Mouse (Mus musculus) lung, embryonic 16.5 days (tissue): ENCODE measurements around the gene Hist2h2ac. TPM values are rescaled to one million over a fixed set of nuclear protein-coding genes. Genes with fewer than 3 reads are reported as not detected.

Experiments used
- ATAC-seq: fragments of 200-750 bp; cut with Nextera tagmentation; 2 replicates; pipeline ENCODE4 v1.8.0; 2017; ENCODE audit warnings: low read depth, mild to moderate bottlenecking, moderate library complexity
- H3K27ac ChIP-seq: fragments of 300-500 bp; sonication (generic); 2 replicates; pipeline ENCODE4 v1.5.1; 2014; ENCODE audit warnings: mild to moderate bottlenecking, control low read depth, low read length
- H3K27me3 ChIP-seq: fragments of 300-500 bp; sonication (generic); 2 replicates; pipeline ENCODE4 v1.6.1; 2014; ENCODE audit warnings: low read depth, low read length, mixed read lengths; ENCODE audit not compliant: control insufficient read depth, insufficient read depth
- H3K36me3 ChIP-seq: fragments of 300-500 bp; sonication (generic); 2 replicates; pipeline ENCODE4 v1.6.1; 2014; ENCODE audit warnings: low read length; ENCODE audit not compliant: control insufficient read depth, insufficient read depth
- H3K4me1 ChIP-seq: fragments of 300-500 bp; sonication (generic); replicated peaks from 2 replicates; pipeline ENCODE4 v1.6.1; 2014; ENCODE audit warnings: low read length, mixed read lengths; ENCODE audit not compliant: control insufficient read depth, insufficient read depth
- H3K4me2 ChIP-seq: fragments of 300-500 bp; sonication (generic); 2 replicates; pipeline ENCODE4 v1.6.1; 2014; ENCODE audit warnings: low read depth, low read length, control low read depth
- H3K4me3 ChIP-seq: fragments of 300-500 bp; sonication (generic); 2 replicates; pipeline ENCODE4 v1.5.1; 2014; ENCODE audit warnings: mild to moderate bottlenecking, low read length, control low read depth
- H3K9ac ChIP-seq: fragments of 300-500 bp; sonication (generic); 2 replicates; pipeline ENCODE4 v1.6.1; 2014; ENCODE audit warnings: low read length, control low read depth
- H3K9me3 ChIP-seq: fragments of 300-500 bp; sonication (generic); 2 replicates; pipeline ENCODE4 v1.6.1; 2016; ENCODE audit warnings: low read length; ENCODE audit not compliant: control insufficient read depth
- WGBS: fragments of 180-500 bp; shearing (Covaris S2); extraction: QIAGEN DNeasy Blood & Tissue Kit; methylation state at CpG from one replicate; pipeline ENCODE4 v1.1.7; 2014; 5-methylcytosine and 5-hydroxymethylcytosine counted together
- polyA plus RNA-seq: library from polyadenylated mRNA; unstranded; fragments of >200 nt; fragmentation: Nextera tagmentation; extraction: Ambion mirVana; gene quantifications from 2 replicates; pipeline ENCODE4 v1.2.1, GENCODE M21; 2015

The Hist2h2ac gene
- polyA plus RNA-seq, 1 experiment from 2014 or later: 9.0 TPM

- Histone ChIP-seq H3K4me2 (no peak overlapping the region), H3K27me3 (no peaks in the 10 kb centered on the region), H3K9ac (no peak overlapping the region), H3K4me3 (no peak overlapping the region), H3K36me3 (no peaks in the 10 kb centered on the region), H3K4me1 (peaks cover 18% of the 10 kb centered on the region), H3K9me3 (no peaks in the 10 kb centered on the region), H3K27ac (no peak overlapping the region)
- ATAC-seq: no peak
- WGBS: 92% methylated on average over 2 of the region's 2 CpGs
Observed at GRCm38 (mm10) chr3:96234914-96235313, 14.2 kb upstream of the Hist2h2ac start.

GRCm38 (mm10) chr3:96231758-96232120, 11.1 kb upstream of the Hist2h2ac start:
- ATAC-seq: peak; percentile 44; the same call in 1 of the 2 replicates
- H3K9ac ChIP-seq: no peak overlapping the region
- no peak overlapping the region for H3K27ac ChIP-seq
- H3K4me1 ChIP-seq: peaks cover 7% of the 10 kb centered on the region
- no peak overlapping the region for H3K4me3 ChIP-seq
- H3K27me3 ChIP-seq: no peaks in the 10 kb centered on the region
- no peaks in the 10 kb centered on the region for H3K36me3 ChIP-seq
- no peaks in the 10 kb centered on the region for H3K9me3 ChIP-seq
- 37% methylated on average over 2 of the region's 2 CpGs for WGBS
- H3K4me2 ChIP-seq: no peak overlapping the region

DNA sequence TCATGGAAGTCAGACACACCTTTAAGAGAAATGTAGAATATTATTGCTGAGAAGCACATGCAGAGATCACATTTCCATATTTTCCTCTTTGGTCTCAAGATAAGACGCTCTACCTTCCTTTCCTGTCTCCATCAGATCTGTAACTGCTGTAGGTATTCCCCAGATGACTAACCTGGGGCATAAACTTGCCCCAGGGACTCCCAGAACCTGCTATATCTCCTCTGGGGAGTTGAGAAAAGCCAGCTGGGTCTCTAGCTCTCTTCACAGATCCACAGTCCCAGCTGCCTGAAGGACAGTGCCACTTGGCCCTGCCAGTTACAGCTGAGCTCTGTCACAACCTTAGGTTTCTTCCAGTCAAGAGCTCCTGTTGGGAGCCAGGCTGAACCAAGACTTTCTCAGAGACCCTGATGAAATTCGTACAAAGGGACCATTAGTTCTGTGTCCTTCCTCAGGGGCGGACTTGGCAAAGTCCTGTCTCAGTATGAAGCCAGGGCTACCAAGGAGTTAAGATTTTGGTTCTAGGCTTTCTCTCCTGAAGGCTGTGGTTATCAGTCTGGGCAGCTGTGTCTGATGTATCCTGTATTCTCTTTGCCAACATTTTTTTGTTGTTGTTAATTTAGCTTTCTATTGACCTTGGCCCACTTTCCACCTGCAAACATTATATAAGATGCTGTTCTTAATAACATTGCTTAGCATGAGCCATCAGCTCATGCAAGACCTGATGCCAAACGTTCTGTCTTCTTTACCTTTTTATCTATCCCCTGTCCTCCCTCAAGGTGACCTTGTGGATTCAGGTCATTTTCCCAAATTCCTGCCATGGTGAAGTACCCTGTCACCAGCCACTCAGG, 10.5 kb upstream of the Hist2h2ac start:
- ATAC-seq: no peak
- Histone ChIP-seq H3K36me3 (no peaks in the 10 kb centered on the region), H3K27me3 (no peaks in the 10 kb centered on the region), H3K9ac (no peak overlapping the region), H3K4me1 (peaks cover 4% of the 10 kb centered on the region), H3K27ac (no peak overlapping the region), H3K9me3 (no peaks in the 10 kb centered on the region), H3K4me3 (no peak overlapping the region), H3K4me2 (no peak overlapping the region)
- 57% methylated on average over 4 of the region's 4 CpGs for WGBS

GRCm38 (mm10) chr3:96230404-96230803, 9.7 kb upstream of the Hist2h2ac start:
- no peak overlapping the region for H3K9ac ChIP-seq
- no peak overlapping the region for H3K27ac ChIP-seq
- WGBS: 77% methylated on average over 2 of the region's 2 CpGs
- H3K4me3 ChIP-seq: no peak overlapping the region
- no peak for ATAC-seq
- no peaks in the 10 kb centered on the region for H3K27me3 ChIP-seq
- H3K9me3 ChIP-seq: no peaks in the 10 kb centered on the region
- peaks cover 4% of the 10 kb centered on the region for H3K4me1 ChIP-seq
- H3K36me3 ChIP-seq: no peaks in the 10 kb centered on the region
- H3K4me2 ChIP-seq: no peak overlapping the region

DNA sequence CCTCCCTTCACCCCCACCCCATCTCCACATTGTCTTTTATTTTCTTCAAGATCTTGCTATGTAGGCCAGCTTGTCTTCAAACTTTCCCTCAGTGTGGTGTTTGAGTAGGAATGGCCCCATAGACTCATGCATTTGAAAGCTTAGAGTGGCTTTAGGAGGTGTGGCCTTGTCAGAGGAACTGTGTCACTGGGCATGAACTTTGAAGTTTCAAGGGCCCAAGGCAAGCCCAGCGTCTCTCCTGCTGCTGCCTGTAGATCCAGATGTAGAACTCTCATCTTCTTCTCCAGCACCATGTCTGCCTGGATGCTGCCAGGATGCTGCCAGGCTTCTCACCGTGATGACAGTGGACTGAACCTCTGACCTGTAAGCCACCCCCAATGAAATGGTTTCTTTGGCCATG, 8.1 kb upstream of the Hist2h2ac start:
- Histone ChIP-seq H3K4me2 (no peak overlapping the region), H3K36me3 (no peaks in the 10 kb centered on the region), H3K27me3 (no peaks in the 10 kb centered on the region), H3K4me3 (no peak overlapping the region), H3K4me1 (peaks cover 4% of the 10 kb centered on the region), H3K9ac (no peak overlapping the region), H3K9me3 (no peaks in the 10 kb centered on the region), H3K27ac (no peak overlapping the region)
- WGBS: 55% methylated on average over 2 of the region's 2 CpGs
- no peak for ATAC-seq

- WGBS: 44% methylated on average over 8 of the region's 8 CpGs
- no peak overlapping the region for H3K27ac ChIP-seq
- H3K9me3 ChIP-seq: no peaks in the 10 kb centered on the region
- no peak overlapping the region for H3K4me3 ChIP-seq
- ATAC-seq: peak; percentile 16; the same call in 1 of the 2 replicates
- peaks cover 15% of the 10 kb centered on the region for H3K4me1 ChIP-seq
- H3K27me3 ChIP-seq: no peaks in the 10 kb centered on the region
- H3K9ac ChIP-seq: 0 out of 2 replicates have a peak overlapping the region, but pooled peaks have one; percentile 20
- no peaks in the 10 kb centered on the region for H3K36me3 ChIP-seq
- H3K4me2 ChIP-seq: no peak overlapping the region
Observed at GRCm38 (mm10) chr3:96226695-96227648, 6.3 kb upstream of the Hist2h2ac start.

GRCm38 (mm10) chr3:96225421-96225820, 4.7 kb upstream of the Hist2h2ac start:
- no peak overlapping the region for H3K9ac ChIP-seq
- peaks cover 15% of the 10 kb centered on the region for H3K4me1 ChIP-seq
- WGBS: 51% methylated on average over 2 of the region's 2 CpGs

DNA sequence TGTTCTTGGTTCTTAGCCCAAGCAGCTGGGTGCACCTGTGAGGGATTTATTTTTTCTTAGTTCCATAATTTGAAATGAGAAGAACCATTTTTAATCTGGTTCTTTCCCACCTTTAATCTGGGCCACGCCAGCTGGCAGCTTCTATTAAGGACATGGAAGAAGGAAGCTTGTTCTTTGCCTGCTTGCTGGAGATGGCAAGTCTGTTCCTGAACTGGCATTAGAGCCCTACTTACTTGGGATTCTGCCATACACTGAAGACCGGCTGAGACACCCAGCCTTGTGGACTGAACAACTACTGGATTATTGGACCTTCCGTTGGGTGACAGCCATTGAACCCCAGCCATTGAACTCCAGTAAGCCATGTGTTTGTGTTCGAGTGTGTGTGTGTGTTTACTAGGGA, 2.1 kb upstream of the Hist2h2ac start:
- no peak overlapping the region for H3K27ac ChIP-seq
- H3K27me3 ChIP-seq: no peaks in the 10 kb centered on the region
- H3K9me3 ChIP-seq: no peaks in the 10 kb centered on the region
- peaks cover 22% of the 10 kb centered on the region for H3K4me1 ChIP-seq
- H3K9ac ChIP-seq: no peak overlapping the region
- H3K4me2 ChIP-seq: peak overlapping the region; percentile 78
- H3K4me3 ChIP-seq: no peak overlapping the region
- no peaks in the 10 kb centered on the region for H3K36me3 ChIP-seq
- no peak for ATAC-seq
- 88% methylated on average over 4 of the region's 4 CpGs for WGBS

More at GRCm38 (mm10) chr3:96225421-96225820, 4.7 kb upstream of the Hist2h2ac start:
- Histone ChIP-seq H3K27me3 (no peaks in the 10 kb centered on the region), H3K4me2 (no peak overlapping the region), H3K4me3 (no peak overlapping the region), H3K36me3 (no peaks in the 10 kb centered on the region), H3K9me3 (no peaks in the 10 kb centered on the region), H3K27ac (no peak overlapping the region)
- no peak for ATAC-seq

- Histone ChIP-seq H3K27ac (peak overlapping the region; percentile 99), H3K4me1 (peaks cover 20% of the 10 kb centered on the region), H3K9ac (peak overlapping the region; percentile 87), H3K4me2 (peak overlapping the region; percentile 78), H3K36me3 (no peaks in the 10 kb centered on the region), H3K27me3 (no peaks in the 10 kb centered on the region), H3K9me3 (no peaks in the 10 kb centered on the region), H3K4me3 (peak overlapping the region; percentile 74)
- 20% methylated on average over 9 of the region's 9 CpGs for WGBS
- no peak for ATAC-seq
Observed at GRCm38 (mm10) chr3:96221640-96222038, 959 bp upstream of the Hist2h2ac start.
